Mouse (Mus musculus) liver, embryonic 14.5 days (tissue): ENCODE data around the gene Syn2. TPM values are rescaled to one million over a fixed set of nuclear protein-coding genes. Genes with fewer than 3 reads are reported as not detected.

Experiments used
- ATAC-seq: fragments of 200-750 bp; cut with Nextera tagmentation; 2 replicates; pipeline ENCODE4 v1.8.0; 2017; ENCODE audit warnings: moderate number of reproducible peaks, mild to moderate bottlenecking, moderate library complexity; ENCODE audit not compliant: insufficient read depth
- DNase-seq, 3 experiments: peaks; one replicate each; pipeline ENCODE4 v3.0.0-alpha.2; 2012 to 2013; ENCODE audit warnings: low read depth in 3 of 3, low spot score in 3 of 3
- H3K27ac ChIP-seq: fragments of 300-500 bp; sonication (generic); 2 replicates; pipeline ENCODE4 v1.5.1; 2014; ENCODE audit warnings: moderate library complexity, mild to moderate bottlenecking, control low read depth, inconsistent platforms
- H3K27me3 ChIP-seq: fragments of 300-500 bp; sonication (generic); 2 replicates; pipeline ENCODE4 v1.6.1; 2014; ENCODE audit warnings: mild to moderate bottlenecking, low read length, moderate library complexity; ENCODE audit not compliant: control insufficient read depth, insufficient read depth
- H3K36me3 ChIP-seq: fragments of 300-500 bp; sonication (generic); replicated peaks from 2 replicates; pipeline ENCODE4 v1.6.1; 2014; ENCODE audit warnings: low read depth; ENCODE audit not compliant: control insufficient read depth, insufficient read depth
- H3K4me1 ChIP-seq, 2 experiments: fragments of 200-500 bp in 1 of 2; fragments of 300-500 bp in 1 of 2; sonication (generic) in 1 of 2; replicated peaks; 2 replicates each; pipeline ENCODE4 v1.6.1; 2012 to 2014; ENCODE audit warnings: antibody characterized with exemption in 1 of 2, inconsistent platforms in 1 of 2, low read length in 1 of 2; ENCODE audit not compliant: control insufficient read depth in 2 of 2, insufficient read depth in 2 of 2
- H3K4me2 ChIP-seq: fragments of 300-500 bp; sonication (generic); 2 replicates; pipeline ENCODE4 v1.6.1; 2014; ENCODE audit warnings: low read depth, mild to moderate bottlenecking, control low read depth, moderate library complexity
- H3K4me3 ChIP-seq, 2 experiments: fragments of 200-500 bp in 1 of 2; fragments of 300-500 bp in 1 of 2; sonication (generic) in 1 of 2; 2 replicates each; pipeline ENCODE4 v1.5.1; 2012 to 2014; ENCODE audit warnings: low read depth in 2 of 2, low read length in 2 of 2, mild to moderate bottlenecking in 2 of 2, control low read depth in 1 of 2, inconsistent platforms in 1 of 2, moderate library complexity in 1 of 2; ENCODE audit not compliant: insufficient read depth in 1 of 2
- H3K9ac ChIP-seq: fragments of 300-500 bp; sonication (generic); replicated peaks from 2 replicates; pipeline ENCODE4 v1.6.1; 2014; ENCODE audit warnings: mild to moderate bottlenecking, control low read depth, moderate library complexity
- H3K9me3 ChIP-seq: fragments of 300-500 bp; sonication (generic); 2 replicates; pipeline ENCODE4 v1.6.1; 2016; ENCODE audit warnings: low read length, mixed read lengths; ENCODE audit not compliant: control insufficient read depth
- CTCF ChIP-seq: IDR thresholded peaks from 2 replicates; pipeline ENCODE4 v1.5.1; 2016; ENCODE audit warnings: antibody characterized with exemption, low read depth, control low read depth
- EP300 ChIP-seq: IDR thresholded peaks from 2 replicates; pipeline ENCODE4 v1.6.1; 2016; ENCODE audit warnings: antibody characterized with exemption, low read depth
- WGBS: fragments of 180-500 bp; shearing (Covaris S2); extraction: QIAGEN DNeasy Blood & Tissue Kit; methylation state at CpG from one replicate; pipeline ENCODE4 v1.1.7; 2014; ENCODE audit not compliant: insufficient replicate concordance; 5-methylcytosine and 5-hydroxymethylcytosine counted together
- polyA plus RNA-seq, 2 experiments: library from polyadenylated mRNA; depleted of rRNA in 1 of 2; stranded (reverse) in 1 of 2; unstranded in 1 of 2; fragments of >200 nt; fragmentation: Nextera tagmentation in 1 of 2; extraction: Ambion mirVana in 1 of 2; gene quantifications; 2 replicates each; pipeline versions ENCODE4 v1.2.1 to v1.2.3; 2012 to 2014

Gene Syn2
- polyA plus RNA-seq, 2 experiments: 0.04 TPM

GRCm38 (mm10) chr6:115284153-115284552, 149.5 kb downstream of the Syn2 start:
- Histone ChIP-seq H3K9ac (no peak overlapping the region), H3K4me1 (no peaks in the 10 kb centered on the region), H3K4me2 (no peak overlapping the region), H3K36me3 (no peaks in the 10 kb centered on the region), H3K27me3 (no peaks in the 10 kb centered on the region), H3K27ac (no peak overlapping the region), H3K4me3 (no peak overlapping the region), H3K9me3 (no peaks in the 10 kb centered on the region)
- ATAC-seq: no peak
- 54% methylated on average over 2 of the region's 2 CpGs for WGBS
- TF ChIP-seq CTCF: no peak
- no peak for TF ChIP-seq EP300
- DNase-seq: peak in 1 of 3 experiments; percentile 6

DNA sequence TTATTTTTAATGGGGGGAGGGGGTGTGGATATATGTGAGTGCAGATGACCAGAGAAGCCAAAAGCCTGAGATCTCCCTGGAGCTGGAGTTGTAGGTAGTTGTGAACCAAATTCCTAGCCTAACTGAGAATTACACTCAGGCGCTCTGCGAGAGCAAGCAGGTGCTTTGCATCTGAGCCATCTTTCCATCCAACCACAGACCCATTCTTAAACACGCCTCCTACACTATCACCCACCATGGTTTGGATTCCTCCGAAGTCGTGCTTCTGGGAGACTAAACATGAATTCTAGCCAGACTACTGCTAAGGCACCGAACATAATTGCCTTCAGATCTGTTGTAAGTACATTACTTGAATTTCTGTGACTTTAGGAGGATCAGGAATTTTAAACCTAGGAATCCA, 151.7 kb downstream of the Syn2 start:
- Histone ChIP-seq H3K9me3 (no peaks in the 10 kb centered on the region), H3K4me1 (no peaks in the 10 kb centered on the region), H3K9ac (no peak overlapping the region), H3K36me3 (no peaks in the 10 kb centered on the region), H3K4me3 (no peak overlapping the region), H3K27ac (no peak overlapping the region), H3K4me2 (no peak overlapping the region), H3K27me3 (no peaks in the 10 kb centered on the region)
- 64% methylated on average over 6 of the region's 6 CpGs for WGBS
- no peak for ATAC-seq
- TF ChIP-seq CTCF (no peak), EP300 (no peak)
- DNase-seq: no peak

- H3K36me3 ChIP-seq: no peaks in the 10 kb centered on the region
- no peak overlapping the region for H3K9ac ChIP-seq
- 58% methylated on average over 3 of the region's 3 CpGs for WGBS
- no peak overlapping the region for H3K27ac ChIP-seq
- ATAC-seq: no peak
- H3K4me3 ChIP-seq: no peak overlapping the region
- no peaks in the 10 kb centered on the region for H3K4me1 ChIP-seq
- TF ChIP-seq EP300: no peak
- no peak for TF ChIP-seq CTCF
- DNase-seq: no peak
- H3K27me3 ChIP-seq: no peaks in the 10 kb centered on the region
- H3K4me2 ChIP-seq: no peak overlapping the region
- H3K9me3 ChIP-seq: no peaks in the 10 kb centered on the region
These were observed 153.5 kb downstream of the Syn2 start for GRCm38 (mm10) chr6:115288223-115288622.

DNA sequence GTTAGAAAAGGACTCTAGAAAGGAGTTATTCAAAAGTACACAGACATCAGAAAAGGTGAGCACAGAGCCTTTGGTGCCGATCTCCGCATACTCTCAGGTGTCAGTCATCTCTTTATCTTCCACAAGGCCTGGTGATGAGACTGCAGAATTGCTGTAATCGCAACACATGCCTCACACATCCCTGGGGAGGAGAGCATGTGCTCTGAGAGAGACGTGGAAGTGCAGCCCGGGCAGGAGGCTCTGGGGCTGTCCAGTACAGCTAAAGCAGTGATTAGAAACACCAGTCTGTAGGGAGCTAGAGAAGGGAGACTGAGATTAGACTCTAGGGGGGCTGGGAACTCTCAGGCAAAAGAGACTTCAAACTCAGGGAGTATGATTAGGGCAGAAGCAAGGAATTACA, 155.9 kb downstream of the Syn2 start:
- 44% methylated on average over 5 of the region's 5 CpGs for WGBS
- Histone ChIP-seq H3K4me1 (no peaks in the 10 kb centered on the region), H3K4me3 (no peak overlapping the region), H3K36me3 (no peaks in the 10 kb centered on the region), H3K9me3 (no peaks in the 10 kb centered on the region), H3K27ac (no peak overlapping the region), H3K4me2 (no peak overlapping the region), H3K27me3 (no peaks in the 10 kb centered on the region), H3K9ac (no peak overlapping the region)
- TF ChIP-seq CTCF (no peak), EP300 (no peak)
- ATAC-seq (no peak), DNase-seq (no peak)

DNA sequence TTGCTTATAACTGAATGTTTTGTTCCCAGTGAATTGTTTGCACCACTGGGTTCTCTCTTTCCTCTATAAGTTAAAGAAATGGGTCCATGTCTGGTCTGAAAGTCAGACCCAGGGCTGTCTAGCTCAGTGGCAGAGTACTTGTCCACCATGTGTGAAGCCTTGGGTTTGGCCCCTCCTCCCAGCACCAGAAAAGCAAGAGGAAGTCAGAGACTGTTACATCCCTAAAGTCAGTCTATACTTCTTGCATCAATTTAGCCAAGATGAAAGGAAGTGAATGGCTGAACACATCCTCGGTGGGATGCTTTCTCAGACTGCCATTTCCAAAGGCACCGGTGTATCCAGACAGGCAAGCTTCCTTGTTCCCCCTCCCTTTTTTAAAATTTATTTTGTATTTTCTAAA, 156.4 kb downstream of the Syn2 start:
- 52% methylated on average over 2 of the region's 2 CpGs for WGBS
- DNase-seq (no peak), ATAC-seq (no peak)
- Histone ChIP-seq H3K36me3 (no peaks in the 10 kb centered on the region), H3K4me2 (no peak overlapping the region), H3K9ac (no peak overlapping the region), H3K27ac (no peak overlapping the region), H3K27me3 (no peaks in the 10 kb centered on the region), H3K4me1 (no peaks in the 10 kb centered on the region), H3K9me3 (no peaks in the 10 kb centered on the region), H3K4me3 (no peak overlapping the region)
- TF ChIP-seq CTCF: no peak
